Mouse (Mus musculus): ENCODE results near the gene Tceal8.
"Not testable (repeated sequence)": the region's sequence is repeated elsewhere in the genome, so short reads cannot be mapped to it uniquely, and the experiment has no call there.

Gene Tceal8

DNA sequence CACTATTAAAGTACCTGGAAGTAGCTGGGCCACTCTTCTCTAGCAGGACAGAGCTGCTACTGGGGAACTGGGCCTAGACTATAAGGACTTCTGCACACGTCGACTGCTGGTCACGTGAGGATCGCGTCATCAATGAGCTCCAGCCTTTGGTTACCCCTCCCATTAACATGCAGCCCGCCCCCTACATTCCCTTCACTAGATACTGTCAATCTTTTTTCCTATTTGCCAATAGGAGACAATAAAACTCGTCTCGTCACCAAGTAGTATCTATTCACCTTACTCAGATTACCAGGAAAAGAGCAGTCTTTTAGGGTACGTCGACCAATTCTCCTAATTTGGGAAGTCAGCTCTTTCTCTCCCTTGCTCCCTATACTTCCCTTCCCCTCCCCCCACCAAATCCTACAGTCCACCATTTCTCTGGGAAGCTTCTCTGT, at the start of gene Tceal8:
TSS of gene Tceal8 (minus strand) at position 225 of the 434 bp plus-strand sequence.
- DNase-seq (ENCODE audit: low read depth), result peak; percentile 74

DNA sequence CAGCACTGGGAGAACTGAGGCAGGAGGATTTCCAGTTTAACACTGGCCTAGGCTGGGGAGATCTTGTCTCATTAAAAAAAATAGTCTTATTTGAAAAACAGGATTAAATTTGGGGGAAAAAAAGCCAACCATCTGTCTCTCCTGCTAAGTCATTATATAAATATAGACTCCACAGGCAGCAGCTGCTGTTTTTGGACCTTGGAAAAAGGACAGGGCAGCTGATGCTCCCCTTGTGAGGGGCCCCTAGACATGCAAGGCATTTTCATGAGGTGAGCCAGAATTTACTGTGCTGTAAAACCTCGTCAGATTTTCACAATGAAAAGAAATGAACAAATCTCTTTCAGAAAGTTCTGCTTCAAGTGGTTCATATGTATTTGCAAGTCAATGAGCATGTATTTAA, 44.2 kb upstream of the Tceal8 start:
- no peak for DNase-seq (ENCODE audit: low read depth)

DNA sequence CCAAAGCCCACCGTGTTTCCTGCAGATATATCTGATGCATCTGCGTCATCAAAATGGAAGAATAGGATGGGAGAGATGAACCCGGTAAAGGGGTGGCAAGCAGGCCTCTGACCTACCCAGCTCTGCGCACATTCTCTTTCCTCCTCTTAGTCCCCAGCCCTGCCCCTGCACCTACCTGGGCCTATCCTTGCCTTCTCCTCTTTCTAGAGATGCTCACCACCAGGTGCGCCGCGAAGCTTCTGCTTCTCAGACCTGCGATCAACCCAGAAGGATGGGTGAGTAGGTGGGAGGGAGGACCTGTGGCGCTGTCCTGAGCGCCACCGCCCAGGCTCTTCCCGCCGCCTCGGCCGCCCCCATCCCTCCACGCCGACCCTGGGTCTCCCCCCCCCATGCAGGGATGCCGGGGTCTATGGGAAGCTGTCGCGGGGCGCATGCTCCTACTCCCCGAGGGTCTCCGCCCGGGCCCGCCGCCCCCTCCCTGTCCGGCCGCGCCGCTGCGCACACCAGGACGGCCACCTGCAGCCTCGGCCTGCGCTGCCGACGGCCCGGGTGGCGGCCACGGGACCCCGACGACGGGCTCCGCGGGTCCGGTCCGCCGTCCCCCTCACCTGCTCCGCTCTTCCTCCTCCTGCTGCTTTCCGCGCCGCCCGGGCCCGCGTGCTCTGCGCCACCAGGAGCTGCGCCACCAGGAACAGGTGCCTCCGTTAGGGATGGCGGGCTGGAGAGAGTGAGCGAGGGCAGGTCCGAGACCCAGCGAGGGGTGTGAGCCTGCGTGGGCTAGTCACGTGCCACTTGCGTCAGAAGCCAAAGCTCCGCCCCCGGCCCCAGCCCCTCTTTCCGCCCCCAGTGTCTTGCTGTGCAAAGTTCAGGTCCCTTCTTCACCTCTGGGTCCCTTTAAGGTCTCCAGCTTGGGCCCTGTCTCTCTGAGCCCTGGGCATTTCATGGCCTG, 42.9 kb upstream of the Tceal8 start, which contains the start of the genes Tceal7 and Bex1:
TSS of gene Tceal7 (plus strand) at position 51 of the 949 bp plus-strand sequence.
TSS of gene Bex1 (minus strand) at position 785 of the 949 bp plus-strand sequence.
- not testable (repeated sequence) for DNase-seq (ENCODE audit: low read depth)

DNA sequence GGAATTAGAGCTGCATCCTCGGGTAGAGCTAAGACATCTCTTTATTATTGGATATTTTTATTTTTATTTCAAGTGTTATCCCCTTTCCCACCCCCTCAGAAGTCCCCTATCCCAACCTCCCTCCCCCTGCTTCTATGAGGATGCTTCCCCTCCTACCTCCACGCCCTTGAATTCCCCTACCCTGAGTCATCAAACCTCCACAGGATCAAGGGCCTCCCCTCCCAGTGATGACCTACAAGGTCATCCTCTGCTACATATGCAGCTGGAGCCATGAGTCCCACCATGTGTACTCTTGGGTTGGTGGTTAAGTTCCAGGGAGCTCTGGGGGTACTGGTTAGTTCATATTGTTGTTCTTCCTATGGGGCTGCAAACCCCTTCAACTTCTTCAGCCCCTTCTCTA, 41.3 kb upstream of the Tceal8 start:
- no peak for DNase-seq (ENCODE audit: low read depth)

DNA sequence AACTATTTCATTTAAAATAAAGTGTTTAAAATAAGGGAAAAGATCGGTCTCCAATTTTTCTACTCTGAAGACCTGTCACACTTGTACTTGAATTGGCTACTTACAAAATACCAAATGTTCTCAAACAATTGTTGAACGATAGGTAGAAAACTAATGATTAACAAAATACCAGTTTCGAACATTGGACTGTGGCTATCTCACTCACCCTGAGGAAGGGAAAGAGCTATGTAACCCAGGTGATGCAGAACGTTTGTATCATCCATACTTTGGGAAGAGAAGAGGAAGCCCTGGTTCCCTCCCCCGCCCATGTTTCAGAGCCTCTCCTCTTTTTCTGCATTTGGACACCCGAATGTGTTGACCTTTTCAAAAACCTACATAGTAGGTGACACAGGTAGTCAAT, 32.3 kb upstream of the Tceal8 start:
- DNase-seq (ENCODE audit: low read depth), result no peak

DNA sequence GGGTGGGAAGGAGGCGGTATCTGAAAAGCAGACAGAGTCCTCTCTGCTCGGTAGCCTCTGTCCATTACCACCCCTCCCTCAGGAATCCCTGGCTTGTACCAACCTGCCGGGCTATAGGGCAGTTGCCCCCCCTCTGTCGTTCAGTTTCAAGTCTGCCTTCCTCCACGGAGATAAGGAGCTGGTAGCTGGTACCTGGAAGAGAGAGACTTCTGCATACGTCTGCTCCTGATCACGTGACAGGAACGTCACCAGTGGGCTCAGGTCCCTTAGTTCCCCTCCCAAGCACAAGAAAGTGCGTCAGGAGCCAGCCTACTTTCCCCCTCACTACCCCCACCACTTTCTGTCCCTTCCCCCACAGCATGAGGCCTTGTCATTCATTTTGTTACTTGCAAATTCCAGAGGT, 31.5 kb upstream of the Tceal8 start, which contains the start of gene Tceal5:
TSS of gene Tceal5 (minus strand) at position 213 of the 403 bp plus-strand sequence.
- no peak for DNase-seq (ENCODE audit: low read depth)

DNA sequence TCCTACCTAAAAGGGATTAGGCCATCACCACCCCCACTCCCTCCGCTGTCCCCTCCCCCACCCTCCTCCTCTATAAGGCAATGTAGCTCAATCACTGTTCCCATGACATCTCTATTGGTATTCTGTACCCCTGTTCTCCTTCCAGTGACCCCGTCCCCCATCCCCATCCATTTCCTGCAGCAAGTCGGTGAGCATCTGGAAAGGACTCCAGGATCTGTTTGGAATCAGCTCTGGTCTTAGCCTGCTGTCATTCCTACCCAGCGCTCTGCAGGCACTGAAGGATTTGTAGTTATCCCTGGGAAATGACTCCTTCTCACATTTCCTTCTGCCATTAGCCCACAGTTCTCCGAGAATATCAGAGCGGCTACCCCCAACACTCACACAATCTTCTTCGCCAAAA, 31.1 kb upstream of the Tceal8 start:
- DNase-seq (ENCODE audit: low read depth), result no peak

DNA sequence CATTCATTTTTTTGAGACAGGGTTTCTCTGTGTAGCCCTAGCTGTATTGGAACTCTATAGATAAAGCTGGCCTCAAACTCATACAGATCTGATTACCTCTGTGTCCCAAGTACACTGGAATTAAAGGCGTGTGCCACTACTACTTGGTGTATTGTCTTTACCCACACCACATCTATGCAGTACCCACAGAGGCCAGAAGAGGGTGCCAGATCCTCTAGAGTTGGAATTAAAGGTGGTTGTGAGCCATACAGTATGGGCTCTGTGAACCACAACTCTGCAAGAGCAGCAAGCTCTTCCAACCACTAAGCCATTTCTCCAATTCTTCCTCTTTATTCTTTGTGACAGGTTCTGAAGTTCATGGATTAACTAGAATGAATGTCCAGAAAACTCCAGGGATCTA, 24.7 kb upstream of the Tceal8 start:
- DNase-seq (ENCODE audit: low read depth), result no peak

DNA sequence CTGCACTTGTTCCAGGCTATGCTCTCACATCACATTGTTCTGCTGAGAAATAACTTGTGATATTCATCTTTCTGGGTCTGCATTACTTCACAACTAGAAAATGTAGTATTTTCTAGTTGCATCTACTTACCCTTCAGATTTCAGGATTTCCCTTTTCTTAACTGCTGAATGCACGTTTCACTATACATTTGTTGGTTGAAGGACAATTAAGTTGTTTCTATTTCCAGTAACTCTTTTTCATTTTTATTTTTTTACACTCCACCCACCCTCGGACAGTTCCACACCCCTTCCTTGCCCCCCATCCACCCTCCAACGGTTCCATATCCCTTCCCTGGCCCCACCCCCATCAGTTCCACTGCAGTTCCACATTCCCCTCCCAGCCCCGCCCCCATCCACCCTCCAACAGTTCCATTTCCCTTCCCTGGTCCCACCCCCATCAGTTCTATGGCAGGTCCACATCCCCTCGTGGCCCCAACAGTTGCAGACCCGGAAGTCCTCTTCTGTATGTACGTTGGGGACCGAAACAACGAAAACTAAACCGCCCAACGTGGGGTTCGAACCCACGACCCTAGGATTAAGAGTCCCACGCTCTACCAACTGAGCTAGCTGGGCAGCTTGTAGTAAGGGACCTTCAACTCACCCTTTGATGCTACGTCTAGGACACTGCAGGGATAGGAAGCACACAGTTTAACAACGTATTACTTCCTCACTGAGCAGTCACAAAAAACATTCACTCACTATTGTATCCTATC, 23.2 kb upstream of the Tceal8 start:
- no peak for DNase-seq (ENCODE audit: low read depth)

DNA sequence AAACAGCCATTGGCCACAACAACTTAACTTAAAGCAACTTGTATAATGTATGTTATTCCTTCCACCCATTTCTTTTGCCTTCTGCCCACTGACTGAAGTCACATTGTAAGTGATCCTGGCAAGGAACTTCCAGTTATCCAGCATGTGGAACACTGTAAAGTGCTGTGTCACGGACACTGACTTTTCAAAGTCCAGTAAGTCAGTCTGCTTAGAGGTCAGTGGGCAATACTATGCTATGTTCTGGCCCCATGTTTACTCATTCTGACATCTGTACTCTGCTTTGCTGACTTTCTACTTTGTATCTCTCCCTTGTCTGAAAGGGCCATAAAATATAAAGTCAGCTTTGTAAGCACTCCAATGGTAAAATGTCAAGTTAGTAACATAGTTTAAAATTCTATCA, 11.0 kb upstream of the Tceal8 start:
- no peak for DNase-seq (ENCODE audit: low read depth)

DNA sequence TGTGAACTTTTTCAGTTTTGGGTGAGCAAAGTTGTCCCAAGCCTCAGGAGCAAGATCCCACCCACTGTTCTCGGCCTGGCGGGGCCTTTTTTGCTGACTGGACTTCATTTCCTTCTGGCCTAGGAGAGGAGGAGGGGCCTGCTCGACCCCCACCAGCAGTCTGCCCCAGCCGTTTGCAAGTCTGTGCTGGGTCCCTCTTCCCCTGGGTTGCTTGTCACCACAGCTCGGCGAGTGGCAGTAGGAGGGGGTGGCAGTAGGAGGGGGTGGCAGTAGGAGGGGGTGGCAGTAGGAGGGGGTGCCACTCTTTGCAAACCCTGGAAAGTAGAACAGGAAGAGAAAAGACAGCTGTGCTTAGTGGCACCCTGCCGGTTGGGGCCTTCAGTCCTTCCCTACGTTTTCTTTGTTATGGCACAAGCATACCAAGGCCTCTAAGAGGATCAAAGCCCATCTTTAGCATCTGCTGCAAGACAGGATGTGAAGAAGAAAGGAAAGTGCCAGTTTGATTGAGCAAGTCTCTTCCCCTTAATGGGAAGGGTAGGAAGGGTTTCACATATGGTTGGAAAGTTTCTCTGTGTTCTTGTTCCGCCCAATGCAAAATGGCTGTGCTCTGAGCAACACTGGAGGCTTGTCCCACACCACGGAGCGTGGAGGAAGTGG, 8.9 kb upstream of the Tceal8 start:
- no peak for DNase-seq (ENCODE audit: low read depth)

DNA sequence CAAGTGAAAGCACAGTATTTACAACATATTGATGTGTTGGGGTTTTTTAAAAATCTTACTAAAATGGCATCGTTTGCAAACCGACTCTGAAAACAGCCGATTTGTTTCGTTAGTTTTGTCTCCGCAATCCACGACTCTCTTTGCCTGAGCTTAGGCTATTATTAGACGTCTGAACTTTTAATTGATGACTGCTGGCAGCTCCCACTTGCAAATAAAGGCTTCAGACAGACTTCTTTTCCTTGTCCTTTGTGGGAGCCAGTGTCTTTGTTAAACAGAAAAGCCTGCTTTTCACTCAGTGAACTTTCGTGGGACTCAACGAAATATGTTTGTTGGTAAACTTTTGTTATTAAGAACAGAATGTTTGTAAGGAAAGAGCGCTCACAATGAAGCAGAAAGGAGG, 644 bp upstream of the Tceal8 start:
- DNase-seq (ENCODE audit: low read depth), result no peak

DNA sequence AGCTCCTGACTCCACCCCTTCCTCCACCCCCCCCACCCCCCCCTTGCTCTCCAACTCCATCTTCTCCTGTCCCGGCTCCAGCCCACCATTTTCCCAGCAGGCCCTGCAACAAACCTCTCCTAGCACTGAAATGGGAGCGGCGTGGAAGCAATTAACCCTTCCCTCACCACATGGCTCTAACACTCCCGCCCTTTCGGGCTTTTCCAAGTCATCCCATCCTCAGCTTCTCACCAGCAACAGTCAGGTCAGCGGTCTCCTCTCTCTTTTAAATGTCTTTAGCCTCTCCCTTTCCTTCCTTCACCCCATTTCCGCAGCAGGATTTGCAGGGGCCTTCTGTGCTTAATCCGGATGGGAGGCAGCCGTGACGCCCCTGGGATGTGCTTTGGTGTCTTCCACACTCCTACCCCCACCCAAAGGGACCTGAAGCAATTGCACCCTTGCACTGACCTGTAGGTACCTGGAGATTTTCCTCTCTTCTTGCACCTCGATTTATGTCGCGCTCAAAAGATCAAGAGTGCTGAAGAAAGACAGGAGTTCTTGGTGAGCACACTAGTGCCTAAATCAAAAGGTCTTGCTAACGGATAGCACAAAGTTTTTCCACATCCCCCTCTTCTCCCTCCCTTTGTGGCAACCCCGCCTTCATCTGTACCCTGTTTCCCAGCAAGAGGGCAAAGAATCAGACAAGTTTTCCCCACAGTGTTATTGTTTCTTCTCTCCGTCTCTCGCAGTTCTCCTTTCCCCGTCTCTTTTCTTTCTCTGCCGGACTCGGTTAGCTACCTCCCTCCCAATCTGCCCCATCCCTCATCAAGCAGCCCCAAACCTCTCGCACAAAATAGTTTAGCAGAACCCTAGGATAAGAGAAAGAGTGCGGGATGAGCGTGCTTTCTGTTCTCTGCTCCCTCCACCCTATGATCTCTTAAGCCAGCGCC, 689 bp downstream of the Tceal8 start:
- peak; percentile 30 for DNase-seq (ENCODE audit: low read depth)

DNA sequence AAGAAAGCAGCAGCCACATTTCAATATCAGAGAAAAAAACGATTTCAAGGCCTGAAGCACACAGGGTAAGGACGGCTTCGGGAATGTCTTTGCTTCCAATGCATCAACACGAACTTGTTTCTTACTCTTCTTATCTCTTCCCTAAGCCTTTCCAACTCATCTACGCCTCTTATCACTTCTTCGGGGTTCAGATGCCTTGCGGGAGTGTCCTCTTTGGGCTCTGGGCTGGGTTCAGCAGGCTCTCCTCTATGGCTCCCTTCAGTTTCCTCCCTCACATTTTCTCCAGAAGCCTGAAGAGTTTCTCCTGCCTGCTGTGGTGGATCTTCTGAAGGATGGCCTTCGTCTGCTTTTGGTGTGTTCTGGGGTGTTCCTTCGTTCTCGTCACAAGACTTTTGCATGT, 1.5 kb downstream of the Tceal8 start:
- no peak for DNase-seq (ENCODE audit: low read depth)

DNA sequence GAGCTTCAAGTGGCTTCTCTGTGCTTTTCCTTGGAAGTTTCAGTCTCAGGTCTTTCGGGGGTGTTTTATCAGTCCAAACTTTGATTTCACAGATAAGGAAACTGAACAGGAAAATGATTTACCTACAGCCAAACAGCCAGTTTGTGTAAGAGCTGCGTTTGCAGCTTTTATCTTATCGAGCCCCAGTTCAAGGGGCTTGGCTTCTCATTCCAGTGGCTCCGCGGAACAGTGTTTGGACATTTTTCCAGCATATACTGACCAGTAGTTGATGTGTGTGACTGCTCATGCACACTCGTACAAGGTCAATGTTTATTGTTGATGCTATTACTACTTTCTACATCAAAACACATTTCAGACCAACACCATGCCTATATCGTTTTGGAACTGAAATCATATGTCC, 27.9 kb downstream of the Tceal8 start:
- DNase-seq (ENCODE audit: low read depth), result no peak

DNA sequence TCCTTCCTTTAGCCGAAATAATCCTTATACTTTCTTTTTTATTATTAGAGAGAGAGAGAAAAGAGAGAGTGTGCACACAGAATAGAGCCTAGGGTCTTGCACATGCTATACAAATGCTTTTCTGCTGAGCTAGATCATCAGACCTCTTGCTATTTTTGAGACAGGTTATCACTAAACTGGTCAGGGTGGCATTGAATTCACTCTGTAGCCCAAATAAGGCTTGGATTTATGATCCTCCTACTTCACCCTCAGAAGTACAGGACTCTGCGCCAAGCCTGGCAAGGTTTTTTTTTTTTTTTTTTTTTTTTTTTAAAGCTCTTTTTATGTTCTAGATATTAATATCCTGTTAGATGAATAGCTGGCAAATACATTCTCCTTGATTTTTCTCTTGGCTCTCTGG, 28.4 kb downstream of the Tceal8 start:
- DNase-seq (ENCODE audit: low read depth), result no peak

DNA sequence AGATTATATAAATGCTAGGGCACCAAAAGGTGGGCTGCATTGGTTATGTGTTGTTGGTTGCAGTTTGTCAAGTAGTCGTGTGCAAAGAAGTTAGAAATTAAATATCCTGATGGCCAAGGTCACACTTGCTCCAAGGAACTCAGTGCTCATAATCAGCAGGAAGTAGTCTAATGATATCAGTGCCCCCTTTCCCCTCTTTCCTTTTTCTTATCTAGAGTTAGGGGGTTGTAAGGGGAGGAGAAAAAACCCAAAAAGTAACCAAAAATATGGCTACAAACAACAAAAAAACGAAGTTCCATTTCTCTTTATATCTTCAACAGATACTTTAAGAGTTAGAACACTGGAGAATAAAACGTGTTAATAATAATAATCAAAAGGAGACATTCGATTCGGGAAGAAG, 30.8 kb downstream of the Tceal8 start:
- DNase-seq (ENCODE audit: low read depth), result no peak

DNA sequence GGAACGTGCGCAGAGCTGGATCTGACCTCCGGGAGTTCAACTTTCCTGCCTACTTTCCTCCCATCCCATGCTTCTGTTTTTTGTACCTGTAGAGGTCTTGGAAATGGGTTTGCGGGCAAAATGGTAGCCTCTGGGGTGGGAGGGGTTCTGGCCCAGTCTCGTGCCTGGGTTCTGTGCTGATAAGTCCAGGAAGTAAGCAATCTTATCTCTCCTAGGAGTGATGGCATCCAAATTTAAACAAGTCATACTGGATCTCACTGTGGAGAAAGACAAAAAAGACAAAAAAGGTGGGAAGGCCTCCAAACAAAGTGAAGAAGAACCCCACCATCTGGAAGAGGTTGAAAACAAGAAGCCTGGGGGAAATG, 32.5 kb downstream of the Tceal8 start:
- not testable (repeated sequence) for DNase-seq (ENCODE audit: low read depth)

DNA sequence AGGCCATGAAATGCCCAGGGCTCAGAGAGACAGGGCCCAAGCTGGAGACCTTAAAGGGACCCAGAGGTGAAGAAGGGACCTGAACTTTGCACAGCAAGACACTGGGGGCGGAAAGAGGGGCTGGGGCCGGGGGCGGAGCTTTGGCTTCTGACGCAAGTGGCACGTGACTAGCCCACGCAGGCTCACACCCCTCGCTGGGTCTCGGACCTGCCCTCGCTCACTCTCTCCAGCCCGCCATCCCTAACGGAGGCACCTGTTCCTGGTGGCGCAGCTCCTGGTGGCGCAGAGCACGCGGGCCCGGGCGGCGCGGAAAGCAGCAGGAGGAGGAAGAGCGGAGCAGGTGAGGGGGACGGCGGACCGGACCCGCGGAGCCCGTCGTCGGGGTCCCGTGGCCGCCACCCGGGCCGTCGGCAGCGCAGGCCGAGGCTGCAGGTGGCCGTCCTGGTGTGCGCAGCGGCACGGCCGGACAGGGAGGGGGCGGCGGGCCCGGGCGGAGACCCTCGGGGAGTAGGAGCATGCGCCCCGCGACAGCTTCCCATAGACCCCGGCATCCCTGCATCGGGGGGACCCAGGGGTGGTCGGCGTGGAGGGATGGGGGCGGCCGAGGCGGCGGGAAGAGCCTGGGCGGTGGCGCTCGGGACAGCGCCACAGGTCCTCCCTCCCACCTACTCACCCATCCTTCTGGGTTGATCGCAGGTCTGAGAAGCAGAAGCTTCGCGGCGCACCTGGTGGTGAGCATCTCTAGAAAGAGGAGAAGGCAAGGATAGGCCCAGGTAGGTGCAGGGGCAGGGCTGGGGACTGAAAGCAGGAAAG, 33.1 kb downstream of the Tceal8 start, which contains the start of gene Bex4:
TSS of gene Bex4 (plus strand) at position 170 of the 813 bp plus-strand sequence.
- DNase-seq (ENCODE audit: low read depth), result not testable (repeated sequence)

DNA sequence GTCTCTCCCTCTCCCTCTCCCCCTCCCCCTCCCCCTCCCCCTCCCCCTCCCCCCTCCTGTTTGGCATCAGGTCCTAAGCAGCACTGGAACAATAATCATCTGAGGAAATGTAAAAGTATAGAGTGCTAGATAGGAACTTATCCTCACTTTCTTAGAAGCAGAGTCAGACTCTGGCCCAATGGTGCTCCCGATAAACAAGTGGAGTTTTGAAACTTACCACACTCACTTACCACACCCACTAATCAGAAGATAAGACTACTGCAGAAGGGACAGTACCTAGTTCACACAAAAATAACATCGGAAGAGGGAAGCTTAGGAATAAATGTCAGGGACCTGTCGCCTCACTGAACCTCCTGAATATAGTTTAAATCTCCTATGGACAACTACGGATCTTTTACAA, 36.6 kb downstream of the Tceal8 start:
- no peak for DNase-seq (ENCODE audit: low read depth)

All from fibroblast of lung, adult 2 months (primary cell).